Mouse (Mus musculus) cortical plate, adult 2 months (tissue): ENCODE measurements around the gene Lhfpl4.

ENCODE experiments used
- CTCF ChIP-seq: fragments of 200-500 bp; IDR thresholded peaks from 2 replicates; pipeline ENCODE4 v1.5.1; 2011; ENCODE audit warnings: mild to moderate bottlenecking, control low read depth, low read length; ENCODE audit not compliant: insufficient read depth; ENCODE audit errors: extremely low read depth
- POLR2A ChIP-seq: fragments of 200-500 bp; IDR thresholded peaks from 2 replicates; pipeline ENCODE4 v1.6.1; 2011; ENCODE audit warnings: mild to moderate bottlenecking, low read length, control low read depth; ENCODE audit not compliant: insufficient read depth; ENCODE audit errors: extremely low read depth

DNA sequence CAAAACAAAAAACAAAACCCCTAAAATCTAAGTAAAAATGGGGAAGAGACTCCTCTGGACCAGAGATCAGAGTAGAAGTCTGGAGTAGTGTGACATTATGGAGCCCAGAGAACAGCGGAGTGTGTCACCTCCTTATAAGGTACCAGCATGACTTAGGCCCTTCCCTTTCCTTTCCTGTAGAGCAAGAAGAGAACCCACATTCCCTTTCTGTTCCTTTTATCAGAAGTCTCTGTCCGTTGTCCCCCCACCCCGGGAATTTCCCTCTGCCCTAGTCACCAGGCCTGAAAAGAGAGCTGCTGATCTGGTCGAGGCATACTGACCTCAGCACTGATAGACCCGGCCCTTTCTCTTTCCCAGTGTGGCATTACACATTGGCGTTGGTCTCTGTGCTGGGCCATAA is 43.3 kb upstream of the Lhfpl4 start:
- TF ChIP-seq CTCF (no peak), POLR2A (no peak)
